Mouse (Mus musculus) embryonic facial prominence, embryonic 14.5 days (tissue): ENCODE data around the gene Ddx10. TPM values are rescaled to one million over a fixed set of nuclear protein-coding genes. Genes with fewer than 3 reads are reported as not detected.

Source experiments
- ATAC-seq: fragments of 200-750 bp; cut with Nextera tagmentation; 2 replicates; pipeline ENCODE4 v1.8.0; 2017; ENCODE audit warnings: low read depth, moderate number of reproducible peaks, moderate TSS enrichment
- DNase-seq: peaks from one replicate; pipeline ENCODE4 v3.0.0-alpha.2; 2015; ENCODE audit warnings: low spot score
- H3K27ac ChIP-seq: fragments of 300-500 bp; sonication (generic); replicated peaks from 2 replicates; pipeline ENCODE4 v1.5.1; 2014; ENCODE audit warnings: low read depth, mild to moderate bottlenecking, low read length, moderate library complexity
- H3K27me3 ChIP-seq: fragments of 300-500 bp; sonication (generic); replicated peaks from 2 replicates; pipeline ENCODE4 v1.6.1; 2014; ENCODE audit warnings: low read length; ENCODE audit not compliant: control insufficient read depth, insufficient read depth
- H3K36me3 ChIP-seq: fragments of 300-500 bp; sonication (generic); 2 replicates; pipeline ENCODE4 v1.6.1; 2014; ENCODE audit warnings: low read length, mixed read lengths; ENCODE audit not compliant: control insufficient read depth, insufficient read depth
- H3K4me1 ChIP-seq: fragments of 300-500 bp; sonication (generic); 2 replicates; pipeline ENCODE4 v1.6.1; 2014; ENCODE audit warnings: antibody characterized with exemption, low read length; ENCODE audit not compliant: control insufficient read depth, insufficient read depth
- H3K4me2 ChIP-seq: fragments of 300-500 bp; sonication (generic); 2 replicates; pipeline ENCODE4 v1.6.1; 2014; ENCODE audit warnings: low read depth, mild to moderate bottlenecking, low read length, moderate library complexity, mixed read lengths
- H3K4me3 ChIP-seq: fragments of 300-500 bp; sonication (generic); 2 replicates; pipeline ENCODE4 v1.5.1; 2014; ENCODE audit warnings: low read depth, mild to moderate bottlenecking, low read length
- H3K9ac ChIP-seq: fragments of 300-500 bp; sonication (generic); 2 replicates; pipeline ENCODE4 v1.6.1; 2014; ENCODE audit warnings: low read depth, mild to moderate bottlenecking, low read length, moderate library complexity, mixed read lengths
- H3K9me3 ChIP-seq: fragments of 300-500 bp; sonication (generic); 2 replicates; pipeline ENCODE4 v1.6.1; 2016; ENCODE audit warnings: low read length; ENCODE audit not compliant: control insufficient read depth
- WGBS: fragments of 180-500 bp; shearing (Covaris S2); extraction: QIAGEN DNeasy Blood & Tissue Kit; methylation state at CpG from one replicate; pipeline ENCODE4 v1.1.7; 2014; 5-methylcytosine and 5-hydroxymethylcytosine counted together
- polyA plus RNA-seq: library from polyadenylated mRNA; unstranded; fragments of >200 nt; fragmentation: Nextera tagmentation; extraction: Ambion mirVana; gene quantifications from 2 replicates; pipeline ENCODE4 v1.2.1, GENCODE M21; 2014

The Ddx10 gene
- polyA plus RNA-seq, 1 experiment from 2014 or later, result 24.6 TPM

DNA sequence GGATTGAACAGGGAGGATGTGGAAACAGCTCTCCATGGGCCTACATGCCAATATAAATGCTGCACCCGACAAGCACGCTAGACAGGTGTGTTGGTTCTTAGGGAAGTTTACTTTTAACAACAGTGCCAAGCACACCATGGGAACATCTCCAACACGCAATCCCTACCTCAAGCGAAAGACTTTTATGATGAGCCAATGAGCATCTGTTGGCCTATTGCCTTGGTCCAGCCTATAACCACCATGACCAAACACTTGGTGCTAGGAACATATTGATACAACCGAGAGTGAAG, 21.6 kb upstream of the Ddx10 start:
- 93% methylated on average over 5 of the region's 5 CpGs for WGBS
- ATAC-seq, result no peak

DNA sequence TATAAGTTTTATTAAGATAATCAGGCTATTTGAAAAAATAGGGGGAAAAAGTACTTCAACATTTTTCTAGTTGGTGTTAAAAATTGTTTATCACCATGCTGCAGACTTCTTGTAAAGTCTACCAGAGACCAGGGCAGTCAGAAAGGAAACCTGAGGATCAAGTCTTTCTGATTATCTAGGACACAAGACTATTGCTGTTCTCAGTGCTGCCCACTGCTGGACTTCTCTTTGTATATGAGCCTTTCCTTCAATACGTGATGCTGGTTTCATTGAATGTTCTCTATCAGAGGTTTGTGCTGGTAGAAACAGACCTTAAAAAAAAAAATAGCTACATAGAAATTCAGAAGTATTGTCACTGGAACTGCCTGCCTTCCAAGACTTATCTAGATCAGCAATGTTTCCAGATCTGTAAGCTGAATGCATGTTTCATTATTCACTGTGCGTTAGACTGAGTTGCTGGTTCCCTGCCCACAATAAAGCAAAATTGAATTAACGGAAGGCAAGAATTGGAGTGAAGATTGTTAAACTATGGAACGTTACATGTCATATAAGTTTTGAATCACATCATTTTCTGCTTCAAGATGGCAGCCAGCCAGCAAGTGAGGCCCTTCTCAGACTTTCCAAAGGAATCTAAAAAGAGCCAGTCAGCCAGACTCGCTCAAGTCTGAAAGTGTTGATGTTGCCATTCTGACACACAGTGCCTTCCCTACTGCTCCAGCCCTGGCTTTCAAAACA, 21.0 kb upstream of the Ddx10 start:
- no peak overlapping the region for H3K9ac ChIP-seq
- ATAC-seq, result no peak
- peak; percentile 55 for DNase-seq
- H3K4me3 ChIP-seq, result no peak overlapping the region
- no peak overlapping the region for H3K4me2 ChIP-seq
- no peaks in the 10 kb centered on the region for H3K36me3 ChIP-seq
- H3K27ac ChIP-seq, result no peak overlapping the region
- no peaks in the 10 kb centered on the region for H3K4me1 ChIP-seq
- no peaks in the 10 kb centered on the region for H3K27me3 ChIP-seq
- H3K9me3 ChIP-seq, result no peaks in the 10 kb centered on the region
- WGBS, result 61% methylated on average over 5 of the region's 5 CpGs

More for the DNA sequence above, 21.6 kb upstream of the Ddx10 start:
- Histone ChIP-seq H3K9me3 (no peaks in the 10 kb centered on the region), H3K27ac (no peak overlapping the region), H3K4me2 (no peak overlapping the region), H3K4me1 (no peaks in the 10 kb centered on the region), H3K4me3 (no peak overlapping the region), H3K27me3 (no peaks in the 10 kb centered on the region), H3K36me3 (no peaks in the 10 kb centered on the region), H3K9ac (no peak overlapping the region)
- no peak for DNase-seq

DNA sequence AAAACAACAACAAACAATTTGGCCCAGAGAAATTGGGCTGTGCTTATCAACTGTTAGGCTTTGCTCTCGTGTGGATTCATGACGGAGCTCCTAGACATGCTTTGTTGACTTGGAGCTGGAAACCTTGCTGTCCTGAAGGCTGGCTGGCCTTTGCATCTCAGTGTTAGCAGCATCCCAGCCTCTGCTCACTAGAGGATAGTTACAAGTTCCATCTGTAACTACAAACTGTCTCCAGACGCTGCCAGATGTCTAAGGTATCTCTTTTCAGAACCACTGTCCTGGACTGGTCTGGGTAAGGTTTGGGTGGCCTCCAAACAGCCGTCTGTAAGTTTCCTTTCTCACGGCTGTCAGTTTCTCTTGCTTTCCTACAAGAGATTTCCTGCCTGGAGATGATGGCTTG, 20.2 kb upstream of the Ddx10 start:
- Histone ChIP-seq H3K9ac (no peak overlapping the region), H3K36me3 (no peaks in the 10 kb centered on the region), H3K27ac (no peak overlapping the region), H3K4me3 (no peak overlapping the region), H3K4me1 (no peaks in the 10 kb centered on the region), H3K27me3 (no peaks in the 10 kb centered on the region), H3K4me2 (no peak overlapping the region), H3K9me3 (no peaks in the 10 kb centered on the region)
- WGBS, result 52% methylated on average over 5 of the region's 5 CpGs
- no peak for DNase-seq
- ATAC-seq, result no peak

DNA sequence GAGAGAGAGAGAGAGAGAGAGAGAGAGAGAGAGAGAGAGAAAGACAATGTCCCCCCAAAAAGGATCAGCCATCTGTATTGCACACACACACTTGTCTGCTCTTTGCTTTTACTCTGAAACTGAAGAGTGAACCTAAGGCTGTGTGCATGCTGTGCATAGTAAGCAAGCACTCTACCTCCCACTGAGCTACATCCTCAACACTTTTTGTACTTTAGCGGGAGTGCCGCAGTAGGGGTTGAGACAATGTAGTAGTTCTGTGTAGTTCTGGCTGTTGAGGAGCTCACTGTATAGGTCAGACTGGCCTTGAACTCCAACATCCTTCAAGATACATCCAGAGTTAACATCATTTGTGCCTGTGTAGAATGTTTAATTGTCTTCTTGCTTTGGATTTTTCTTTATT, 17.7 kb upstream of the Ddx10 start:
- Histone ChIP-seq H3K27me3 (no peaks in the 10 kb centered on the region), H3K27ac (no peak overlapping the region), H3K4me1 (no peaks in the 10 kb centered on the region), H3K4me2 (no peak overlapping the region), H3K9ac (no peak overlapping the region), H3K4me3 (no peak overlapping the region), H3K9me3 (no peaks in the 10 kb centered on the region), H3K36me3 (no peaks in the 10 kb centered on the region)
- 65% methylated on average over 2 of the region's 2 CpGs for WGBS
- DNase-seq, result no peak
- no peak for ATAC-seq

DNA sequence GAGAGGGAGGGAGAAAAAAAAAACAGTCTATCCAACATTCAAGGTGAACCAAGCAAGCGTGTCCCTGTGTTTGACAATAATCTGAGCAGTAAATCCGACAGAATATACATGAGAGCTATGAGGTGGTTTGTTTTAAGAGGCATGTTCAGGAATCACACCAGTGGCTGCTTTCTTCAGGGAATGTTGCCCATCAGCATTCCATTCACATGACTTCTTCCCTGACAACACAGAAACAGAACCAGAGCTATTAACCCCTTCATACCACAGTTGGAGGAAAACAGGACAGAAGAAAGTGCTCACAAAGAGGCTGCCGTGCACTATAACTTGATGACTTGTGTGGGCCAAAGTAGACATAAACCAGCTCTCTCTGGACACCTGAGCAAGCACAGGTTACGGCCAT, 16.5 kb upstream of the Ddx10 start:
- Histone ChIP-seq H3K27ac (no peak overlapping the region), H3K9ac (no peak overlapping the region), H3K4me3 (no peak overlapping the region), H3K4me1 (no peaks in the 10 kb centered on the region), H3K36me3 (no peaks in the 10 kb centered on the region), H3K9me3 (no peaks in the 10 kb centered on the region), H3K4me2 (no peak overlapping the region), H3K27me3 (no peaks in the 10 kb centered on the region)
- WGBS, result 53% methylated on average over 4 of the region's 4 CpGs
- DNase-seq (peak; percentile 75), ATAC-seq (no peak)

DNA sequence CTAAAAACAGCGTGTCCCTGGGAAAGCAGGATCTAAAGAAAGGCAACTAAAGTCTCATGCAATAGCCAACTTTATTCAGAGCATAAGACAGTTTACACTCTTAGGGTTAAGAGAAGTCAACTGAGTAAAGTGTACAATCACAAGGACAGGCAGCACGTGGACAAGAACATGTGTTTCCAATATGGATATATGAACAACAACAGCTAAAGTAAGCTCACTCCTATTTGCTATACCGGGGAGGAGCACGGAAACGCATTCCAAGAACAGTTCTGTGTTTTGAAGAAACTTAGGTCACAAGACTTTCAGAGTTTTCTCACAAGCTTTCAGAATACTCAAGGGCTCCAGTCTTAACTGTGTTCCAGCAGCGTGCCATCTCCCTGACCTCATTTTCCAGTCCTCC, 10.3 kb upstream of the Ddx10 start:
- H3K9ac ChIP-seq, result no peak overlapping the region
- 19% methylated on average over 6 of the region's 6 CpGs for WGBS
- peak; percentile 41; the same call in 1 of the 2 replicates for ATAC-seq
- H3K27ac ChIP-seq, result peak overlapping the region; percentile 6
- H3K9me3 ChIP-seq, result no peaks in the 10 kb centered on the region
- DNase-seq, result peak; percentile 53
- no peak overlapping the region for H3K4me2 ChIP-seq
- H3K4me3 ChIP-seq, result no peak overlapping the region
- no peaks in the 10 kb centered on the region for H3K27me3 ChIP-seq
- no peaks in the 10 kb centered on the region for H3K36me3 ChIP-seq
- H3K4me1 ChIP-seq, result 0 out of 2 replicates have a peak, but pooled peaks cover 3% of the 10 kb centered on the region

DNA sequence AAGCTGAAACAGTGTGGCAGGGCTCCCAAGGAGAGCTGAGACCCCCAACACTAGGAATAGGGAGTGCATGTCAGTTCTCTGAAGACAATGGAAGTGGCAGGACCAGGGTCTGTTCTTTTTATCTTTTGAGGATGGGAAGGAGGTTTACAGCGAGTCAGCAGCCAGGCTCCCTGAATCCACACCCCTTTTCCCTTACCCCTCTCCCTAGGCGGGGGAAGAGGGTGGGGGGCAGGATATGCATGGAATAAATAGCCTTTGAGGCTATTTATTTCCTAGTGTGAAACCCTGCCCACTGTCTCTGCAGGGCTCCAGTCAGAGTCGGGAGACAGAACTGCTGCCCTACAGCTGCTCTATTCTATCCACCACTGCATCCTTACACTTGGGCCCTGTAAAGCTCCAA, 9.9 kb upstream of the Ddx10 start:
- H3K9me3 ChIP-seq, result no peaks in the 10 kb centered on the region
- ATAC-seq (peak; percentile 33; the same call in 1 of the 2 replicates), DNase-seq (peak; percentile 17)
- H3K27me3 ChIP-seq, result no peaks in the 10 kb centered on the region
- 0 out of 2 replicates have a peak overlapping the region, but pooled peaks have one; percentile 2 for H3K9ac ChIP-seq
- H3K4me3 ChIP-seq, result no peak overlapping the region
- H3K27ac ChIP-seq, result peak overlapping the region; percentile 6; the same call in 1 of the 2 replicates
- H3K36me3 ChIP-seq, result no peaks in the 10 kb centered on the region
- H3K4me2 ChIP-seq, result no peak overlapping the region
- H3K4me1 ChIP-seq, result 0 out of 2 replicates have a peak, but pooled peaks cover 3% of the 10 kb centered on the region
- 3% methylated on average over 3 of the region's 3 CpGs for whole genome bisulfite sequencing

DNA sequence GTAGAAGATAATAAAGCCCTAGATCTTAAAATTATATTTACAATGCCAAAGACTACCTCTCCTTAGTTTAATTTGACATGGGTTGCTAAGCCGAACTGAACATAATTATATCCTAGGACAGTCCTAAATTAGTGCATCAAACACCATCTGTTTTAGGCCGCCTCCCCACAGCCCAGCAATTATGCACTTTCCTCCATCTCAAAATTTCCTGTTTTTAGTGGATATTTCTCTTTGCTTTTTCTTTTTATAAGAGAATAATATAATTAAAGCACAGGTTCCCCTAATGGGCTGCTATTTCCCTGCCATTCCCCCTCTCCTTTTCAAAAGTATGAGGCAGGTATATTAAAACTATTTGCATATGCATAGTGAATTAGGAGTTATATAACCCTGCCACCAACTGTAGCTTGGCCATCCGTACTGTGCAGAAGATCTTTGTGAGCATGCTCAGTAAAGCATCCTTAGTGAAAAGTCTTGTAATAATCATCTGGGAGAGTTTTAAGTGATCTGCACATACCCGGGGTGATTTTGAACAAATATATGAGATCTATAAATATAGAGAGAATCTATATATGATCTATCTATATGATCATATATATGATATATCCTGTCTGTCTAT, 8.9 kb upstream of the Ddx10 start:
- Histone ChIP-seq H3K27me3 (no peaks in the 10 kb centered on the region), H3K4me3 (no peak overlapping the region), H3K27ac (no peak overlapping the region), H3K9ac (no peak overlapping the region), H3K9me3 (no peaks in the 10 kb centered on the region), H3K4me1 (0 out of 2 replicates have a peak, but pooled peaks cover 3% of the 10 kb centered on the region), H3K4me2 (no peak overlapping the region), H3K36me3 (no peaks in the 10 kb centered on the region)
- ATAC-seq (no peak), DNase-seq (no peak)
- WGBS, result 74% methylated on average over 4 of the region's 4 CpGs

DNA sequence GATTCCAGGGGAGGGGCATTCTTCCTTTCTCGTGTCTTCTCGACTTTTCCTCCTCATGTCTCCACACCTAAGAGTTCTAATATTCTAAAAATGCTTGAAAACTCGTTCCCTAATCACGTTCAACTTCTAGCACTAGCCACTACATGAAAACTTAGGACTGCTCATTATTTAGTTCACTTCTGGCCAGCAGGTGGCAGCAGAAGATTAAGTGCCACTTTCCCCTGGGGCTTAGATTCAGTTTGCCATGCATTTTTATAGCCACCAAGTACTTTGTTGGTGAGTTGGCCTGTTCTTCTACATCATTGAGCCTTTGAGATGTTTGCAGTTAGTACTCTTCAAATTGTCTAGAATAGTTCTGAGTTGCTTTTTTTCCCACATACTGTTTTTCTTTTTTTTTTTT, 6.5 kb upstream of the Ddx10 start:
- peak; percentile 86 for DNase-seq
- WGBS, result 9% methylated on average over 4 of the region's 4 CpGs
- no peaks in the 10 kb centered on the region for H3K36me3 ChIP-seq
- H3K9me3 ChIP-seq, result no peaks in the 10 kb centered on the region
- ATAC-seq, result no peak
- H3K4me3 ChIP-seq, result no peak overlapping the region
- H3K4me1 ChIP-seq, result 0 out of 2 replicates have a peak, but pooled peaks cover 3% of the 10 kb centered on the region
- H3K27me3 ChIP-seq, result no peaks in the 10 kb centered on the region
- no peak overlapping the region for H3K27ac ChIP-seq
- H3K4me2 ChIP-seq, result no peak overlapping the region
- no peak overlapping the region for H3K9ac ChIP-seq
